Mouse (Mus musculus) heart, embryonic 14.5 days (tissue): ENCODE measurements around the gene Idi2. TPM values are rescaled to one million over a fixed set of nuclear protein-coding genes. Genes with fewer than 3 reads are reported as not detected.
"Not testable (repeated sequence)": the region's sequence is repeated elsewhere in the genome, so short reads cannot be mapped to it uniquely, and the experiment has no call there.

Source experiments
- ATAC-seq: fragments of 200-750 bp; cut with Nextera tagmentation; 2 replicates; pipeline ENCODE4 v1.8.0; 2017; ENCODE audit warnings: low read depth, moderate TSS enrichment; ENCODE audit not compliant: insufficient number of reproducible peaks, insufficient read depth, low FRiP score
- H3K27ac ChIP-seq, 2 experiments: fragments of 200-500 bp in 1 of 2; fragments of 300-500 bp in 1 of 2; sonication (generic) in 1 of 2; replicated peaks in 1 of 2; 2 replicates each; pipeline ENCODE4 v1.5.1; 2012 to 2014; ENCODE audit warnings: low read depth in 2 of 2, low read length in 2 of 2, control low read depth in 1 of 2, mild to moderate bottlenecking in 1 of 2, mixed read lengths in 1 of 2; ENCODE audit not compliant: control insufficient read depth in 1 of 2, insufficient read depth in 1 of 2
- H3K27me3 ChIP-seq: fragments of 300-500 bp; sonication (generic); 2 replicates; pipeline ENCODE4 v1.6.1; 2014; ENCODE audit warnings: mild to moderate bottlenecking, low read length, control low read depth; ENCODE audit not compliant: control insufficient read depth, insufficient read depth
- H3K36me3 ChIP-seq: fragments of 300-500 bp; sonication (generic); 2 replicates; pipeline ENCODE4 v1.6.1; 2014; ENCODE audit warnings: mild to moderate bottlenecking, control low read depth, low read length, mixed read lengths; ENCODE audit not compliant: control insufficient read depth, insufficient read depth
- H3K4me1 ChIP-seq, 2 experiments: fragments of 200-500 bp in 1 of 2; fragments of 300-500 bp in 1 of 2; sonication (generic) in 1 of 2; 2 replicates each; pipeline ENCODE4 v1.6.1; 2012 to 2014; ENCODE audit warnings: low read length in 2 of 2, control low read depth in 1 of 2, mixed read lengths in 1 of 2; ENCODE audit not compliant: control insufficient read depth in 2 of 2, insufficient read depth in 2 of 2
- H3K4me2 ChIP-seq: fragments of 300-500 bp; sonication (generic); 2 replicates; pipeline ENCODE4 v1.6.1; 2014; ENCODE audit warnings: mild to moderate bottlenecking, low read length
- H3K4me3 ChIP-seq, 2 experiments: fragments of 200-500 bp in 1 of 2; fragments of 300-500 bp in 1 of 2; sonication (generic) in 1 of 2; 2 replicates each; pipeline ENCODE4 v1.5.1; 2012 to 2014; ENCODE audit warnings: low read length in 2 of 2, mild to moderate bottlenecking in 2 of 2, control low read depth in 1 of 2, low read depth in 1 of 2, moderate library complexity in 1 of 2; ENCODE audit not compliant: control insufficient read depth in 1 of 2, insufficient read depth in 1 of 2
- H3K9ac ChIP-seq: fragments of 300-500 bp; sonication (generic); 2 replicates; pipeline ENCODE4 v1.6.1; 2014; ENCODE audit warnings: mild to moderate bottlenecking, low read length
- H3K9me3 ChIP-seq: fragments of 300-500 bp; sonication (generic); 2 replicates; pipeline ENCODE4 v1.6.1; 2016; ENCODE audit warnings: low read length, control low read depth; ENCODE audit not compliant: control insufficient read depth
- WGBS: fragments of 180-500 bp; shearing (Covaris S2); extraction: QIAGEN DNeasy Blood & Tissue Kit; methylation state at CpG from one replicate; pipeline ENCODE4 v1.1.7; 2014; 5-methylcytosine and 5-hydroxymethylcytosine counted together
- polyA plus RNA-seq: library from polyadenylated mRNA; unstranded; fragments of >200 nt; fragmentation: Nextera tagmentation; extraction: Ambion mirVana; gene quantifications from 2 replicates; pipeline ENCODE4 v1.2.1, GENCODE M21; 2014

The Idi2 gene
- polyA plus RNA-seq, 1 experiment from 2014 or later, result not detected

DNA sequence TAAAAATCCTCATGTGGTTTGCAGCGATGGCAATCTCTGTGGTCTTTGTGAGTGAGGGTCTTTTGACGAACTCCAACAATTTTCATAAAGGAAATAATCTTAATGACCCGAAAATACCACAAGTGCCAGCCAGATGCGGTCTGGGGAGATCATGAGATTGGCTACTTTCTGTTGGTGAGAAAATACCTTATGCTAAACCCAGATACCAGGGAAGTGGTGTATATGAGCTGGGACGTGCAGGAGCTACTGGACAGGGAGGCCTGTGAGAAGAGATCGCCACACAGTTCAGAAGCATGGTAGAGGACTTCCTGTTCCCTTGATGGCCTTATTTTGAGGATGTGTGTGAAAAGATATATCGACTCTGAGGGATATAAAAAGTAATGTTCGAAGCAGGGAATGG is 15.1 kb downstream of the Idi2 start:
- no peak overlapping the region for H3K4me3 ChIP-seq
- peaks cover 47% of the 10 kb centered on the region for H3K36me3 ChIP-seq
- no peak overlapping the region for H3K9ac ChIP-seq
- no peaks in the 10 kb centered on the region for H3K27me3 ChIP-seq
- H3K4me2 ChIP-seq, result no peak overlapping the region
- no peaks in the 10 kb centered on the region for H3K9me3 ChIP-seq
- no peak for ATAC-seq
- H3K4me1 ChIP-seq, result no peaks in the 10 kb centered on the region
- H3K27ac ChIP-seq, result no peak overlapping the region
- 92% methylated on average over 8 of the region's 8 CpGs for WGBS

DNA sequence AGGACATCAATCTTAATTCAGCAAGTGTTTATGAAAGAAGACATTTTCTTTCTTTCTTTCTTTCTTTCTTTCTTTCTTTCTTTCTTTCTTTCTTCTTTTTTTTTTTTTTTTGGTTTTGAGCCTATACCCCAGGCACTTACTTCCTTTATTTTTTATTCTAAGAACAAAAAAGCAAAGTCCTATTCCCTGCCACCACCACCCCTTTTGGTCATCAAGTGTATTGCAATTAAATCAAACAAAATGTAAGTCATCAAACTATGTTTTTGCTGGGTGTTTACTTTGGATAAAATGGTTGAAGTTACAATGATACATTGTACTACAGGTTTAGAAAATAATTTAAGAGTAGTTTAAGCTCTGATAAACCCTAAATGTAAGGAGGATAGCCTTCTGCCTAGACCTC is 19.7 kb downstream of the Idi2 start:
- Histone ChIP-seq H3K4me2 (no peak overlapping the region), H3K9ac (no peak overlapping the region), H3K4me1 (no peaks in the 10 kb centered on the region), H3K27me3 (no peaks in the 10 kb centered on the region), H3K27ac (no peak overlapping the region), H3K36me3 (peaks cover 94% of the 10 kb centered on the region), H3K9me3 (no peaks in the 10 kb centered on the region), H3K4me3 (no peak overlapping the region)
- no peak for ATAC-seq

DNA sequence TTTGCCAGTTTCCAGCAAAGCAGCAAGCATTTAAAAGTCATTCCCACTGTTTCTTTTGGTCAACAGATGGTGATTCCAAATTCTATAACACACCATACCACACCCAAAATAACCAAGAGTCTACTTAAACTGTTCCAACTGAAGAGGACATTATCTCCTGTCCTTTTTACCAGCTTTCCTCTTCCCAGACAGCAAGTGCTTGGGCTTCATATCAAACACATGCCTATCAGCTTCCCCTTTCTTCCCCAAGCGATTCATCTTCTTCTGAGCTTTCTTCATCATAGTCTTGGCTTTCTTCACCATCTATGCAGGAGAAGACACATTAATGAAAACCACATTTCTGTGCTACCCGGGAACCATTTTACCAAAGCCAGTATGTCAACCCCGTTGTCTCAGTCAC is 20.3 kb downstream of the Idi2 start:
- Histone ChIP-seq H3K9me3 (no peaks in the 10 kb centered on the region), H3K4me1 (no peaks in the 10 kb centered on the region), H3K9ac (no peak overlapping the region), H3K4me3 (no peak overlapping the region), H3K27ac (no peak overlapping the region), H3K36me3 (peaks cover 96% of the 10 kb centered on the region), H3K4me2 (no peak overlapping the region), H3K27me3 (no peaks in the 10 kb centered on the region)
- 90% methylated on average over 3 of the region's 3 CpGs for WGBS
- ATAC-seq, result no peak

DNA sequence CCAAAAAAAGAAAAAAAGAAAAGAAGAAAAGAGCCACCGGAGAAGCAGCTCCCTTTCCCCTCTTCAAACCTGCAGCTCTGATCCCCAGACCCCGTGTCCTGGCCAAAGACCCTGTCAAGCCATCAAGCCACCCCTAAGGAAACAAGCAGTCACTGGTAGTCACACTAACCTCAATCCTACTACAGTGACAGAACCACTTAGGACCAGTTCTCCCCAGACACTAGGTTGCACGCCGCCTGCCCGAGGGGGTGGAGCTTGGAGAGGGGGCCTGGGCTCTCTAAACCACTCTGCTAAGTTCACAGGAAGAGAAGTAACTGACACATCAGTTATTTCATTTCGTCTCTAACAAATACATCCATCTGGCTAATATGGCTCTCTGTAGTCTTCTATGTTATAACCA is 39.6 kb downstream of the Idi2 start:
- ATAC-seq, result no peak
- H3K27me3 ChIP-seq, result no peaks in the 10 kb centered on the region
- no peaks in the 10 kb centered on the region for H3K9me3 ChIP-seq
- H3K36me3 ChIP-seq, result peaks cover 50% of the 10 kb centered on the region
- no peak overlapping the region for H3K4me2 ChIP-seq
- H3K27ac ChIP-seq, result no peak overlapping the region
- no peak overlapping the region for H3K9ac ChIP-seq
- H3K4me3 ChIP-seq, result no peak overlapping the region
- H3K4me1 ChIP-seq, result peaks cover 4 to 15% of the 10 kb centered on the region in 2 experiments
- 91% methylated on average over 6 of the region's 6 CpGs for WGBS

DNA sequence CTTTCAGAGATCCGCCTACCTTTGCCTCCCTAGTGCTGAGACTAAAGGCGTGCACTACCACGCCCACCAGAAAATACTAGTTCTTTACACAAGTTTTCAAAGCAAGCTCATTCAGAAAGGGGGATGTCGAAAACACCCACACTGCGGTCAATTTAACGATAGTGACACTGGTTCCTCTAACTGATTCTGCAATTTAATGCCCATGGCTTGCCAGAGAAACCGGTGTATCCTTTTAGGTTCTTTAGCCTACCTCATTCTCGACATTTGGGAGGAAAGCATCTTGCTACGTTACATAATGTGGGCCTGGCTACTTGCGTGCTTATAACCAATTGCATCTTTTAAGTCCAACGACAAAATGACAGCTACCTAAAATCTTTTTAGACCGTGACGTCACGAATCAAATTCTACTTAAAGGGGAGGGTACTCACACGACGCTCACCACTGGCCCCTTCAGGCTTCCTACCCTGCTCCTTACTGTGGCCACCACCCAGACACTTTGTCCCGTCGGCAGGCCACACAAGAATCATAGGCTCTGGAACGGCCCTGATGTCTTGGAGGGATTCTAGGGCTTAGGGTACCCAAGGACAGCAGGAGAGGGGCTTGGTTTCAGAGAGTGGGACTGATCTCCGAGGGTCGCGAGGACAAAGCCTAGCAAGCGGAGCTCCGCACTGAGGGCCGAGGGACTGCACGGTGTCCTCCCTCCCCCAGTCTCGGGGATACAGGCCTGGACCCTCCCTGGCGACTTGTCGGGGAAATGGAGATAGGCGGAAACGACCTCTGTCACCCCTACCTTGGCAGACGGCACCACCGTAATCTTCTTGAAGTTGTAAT is 42.7 kb downstream of the Idi2 start:
- ATAC-seq, result peak; percentile 63
- H3K4me1 ChIP-seq, result peaks cover 4 to 15% of the 10 kb centered on the region in 2 experiments
- H3K4me2 ChIP-seq, result peak overlapping the region; percentile 81
- H3K9me3 ChIP-seq, result no peaks in the 10 kb centered on the region
- 2% methylated on average over 33 of the region's 33 CpGs for WGBS
- H3K27ac ChIP-seq, result peak overlapping the region; percentile 57 to 71
- no peaks in the 10 kb centered on the region for H3K27me3 ChIP-seq
- H3K4me3 ChIP-seq, result peak overlapping the region; percentile 73 to 77
- H3K9ac ChIP-seq, result peak overlapping the region; percentile 87
- peaks cover 18% of the 10 kb centered on the region for H3K36me3 ChIP-seq

DNA sequence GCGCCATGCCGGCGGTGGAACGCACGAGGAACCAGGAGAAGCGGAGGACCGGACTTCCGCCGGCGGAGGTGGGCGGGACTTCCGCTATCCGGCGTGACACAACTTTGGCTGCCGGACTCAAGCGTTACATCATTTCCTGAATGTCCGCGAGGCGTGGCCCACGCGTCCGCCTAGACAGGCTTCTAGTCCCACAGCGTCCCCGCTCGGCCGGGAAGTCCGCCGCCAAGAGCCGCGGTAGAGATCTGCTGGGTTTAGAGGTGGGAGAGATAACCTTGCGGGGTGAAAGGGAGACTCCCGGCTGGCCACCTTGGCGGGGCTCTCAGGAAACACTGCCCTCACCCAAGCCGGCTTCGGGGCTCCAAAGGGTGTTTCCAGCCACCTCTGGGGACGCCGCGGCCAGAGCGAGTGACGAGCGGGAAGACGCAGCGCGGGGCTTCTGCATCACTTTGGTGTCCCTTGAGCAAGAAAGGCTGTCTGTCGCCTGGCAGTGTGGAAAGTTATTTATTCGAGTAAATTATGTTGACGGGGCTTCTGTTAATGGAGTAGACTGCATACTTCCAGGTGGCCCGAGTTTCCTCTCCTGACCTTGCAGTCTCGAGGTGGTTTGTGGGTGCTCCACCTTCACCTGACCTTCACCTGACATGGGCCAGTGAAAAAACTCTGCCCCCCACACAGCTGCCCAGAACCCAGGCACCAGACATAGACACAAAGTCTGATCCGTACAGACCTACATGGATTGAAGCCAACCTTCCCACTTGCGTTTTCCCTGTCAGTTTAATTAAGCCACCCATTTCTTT is 43.5 kb downstream of the Idi2 start, which contains the start of gene Gtpbp4:
Gtpbp4 (minus strand) TSS at position 94 of the 797 bp plus-strand sequence.
- H3K36me3 ChIP-seq, result peaks cover 10% of the 10 kb centered on the region
- no peaks in the 10 kb centered on the region for H3K27me3 ChIP-seq

DNA sequence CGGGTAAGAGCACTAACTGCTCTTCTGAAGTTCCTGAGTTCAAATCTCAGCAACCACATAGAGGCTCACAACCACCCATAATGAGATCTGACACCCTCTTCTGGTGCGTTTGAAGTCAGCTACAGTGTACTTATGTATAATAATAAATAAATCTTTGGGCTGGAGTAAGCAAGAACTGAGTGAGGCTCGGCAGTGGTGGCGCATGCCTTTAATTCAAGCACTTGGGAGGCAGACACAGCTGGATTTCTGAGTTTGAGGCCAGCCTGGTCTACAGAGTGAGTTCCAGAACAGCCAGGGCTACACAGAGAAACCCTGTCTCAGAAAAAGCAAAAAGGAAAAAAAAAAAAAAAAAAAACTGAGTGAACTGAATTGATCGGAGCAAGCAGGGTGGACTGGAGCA is 44.6 kb downstream of the Idi2 start:
- not testable (repeated sequence) for H3K27me3 ChIP-seq, H3K4me2 ChIP-seq, H3K9me3 ChIP-seq, H3K27ac ChIP-seq, ATAC-seq, H3K36me3 ChIP-seq, H3K4me3 ChIP-seq, H3K9ac ChIP-seq
- H3K4me1 ChIP-seq, result peaks cover 4 to 15% of the 10 kb centered on the region in 2 experiments
- 90% methylated on average over 5 of the region's 5 CpGs for WGBS

More for the DNA sequence above, 43.5 kb downstream of the Idi2 start, which contains the start of gene Gtpbp4:
- Histone ChIP-seq H3K4me3 (peak within 1 kb of the TSS; percentile 73 to 77), H3K9me3 (no peaks in the 10 kb centered on the region), H3K4me1 (peaks cover 4 to 15% of the 10 kb centered on the region in 2 experiments), H3K4me2 (peak within 1 kb of the TSS; percentile 81), H3K9ac (peak within 1 kb of the TSS; percentile 87), H3K27ac (peak within 1 kb of the TSS; percentile 88)
- 1% methylated on average over 51 of the region's 51 CpGs for WGBS
- ATAC-seq, result peak; percentile 96
